Mouse (Mus musculus) sigmoid colon, adult 10 weeks (tissue): Measurements from ENCODE around the gene Psmc6. TPM values are rescaled to one million over a fixed set of nuclear protein-coding genes. Genes with fewer than 3 reads are reported as not detected.

Experiments used
- polyA plus RNA-seq: library from polyadenylated mRNA; stranded (reverse); fragments of 350-450 nt; fragmentation: Illumina TruSeq; extraction: RNeasy Lipid Tissue Mini Kit (QIAGEN cat#74804); gene quantifications from one replicate; pipeline ENCODE4 v1.2.3, GENCODE M21; 2014; ENCODE audit warnings: low read depth, low replicate concordance

Psmc6 gene
- 574 TPM for polyA plus RNA-seq

GRCm38 (mm10) chr14:45329589-45330181 is at the start of gene Psmc6:
TSS of gene Psmc6 (plus strand) at chr14:45329788.

GRCm38 (mm10) chr14:45318426-45319236 is 11.0 kb upstream of the Psmc6 start, which contains the start of gene Ero1l:
TSS of gene Ero1l (minus strand) at chr14:45318771.

GRCm38 (mm10) chr14:45350931-45351859 is 21.6 kb downstream of the Psmc6 start, which contains the start of gene Styx:
TSS of gene Styx (plus strand) at chr14:45351093.

Other genes with a start within 250 kb of the Psmc6 start
- 2.0 TPM for gene Gpr137c, start 110.1 kb upstream of the Psmc6 start, polyA plus RNA-seq
- 66.5 TPM for gene Txndc16, start 109.5 kb upstream of the Psmc6 start, polyA plus RNA-seq
- 126 TPM for gene Ero1l, start 11.0 kb upstream of the Psmc6 start, polyA plus RNA-seq
- 105 TPM for gene Styx, start 21.3 kb downstream of the Psmc6 start, polyA plus RNA-seq
- 547 TPM for gene Gnpnat1, start 75.1 kb downstream of the Psmc6 start, polyA plus RNA-seq
- gene Fermt2, start 200.3 kb downstream of the Psmc6 start, polyA plus RNA-seq: 110 TPM